Mouse (Mus musculus) lung, postnatal 25 days (tissue): ENCODE measurements around the gene Bank1.
"Not testable (repeated sequence)": the region's sequence is repeated elsewhere in the genome, so short reads cannot be mapped to it uniquely, and the experiment has no call there.

Experiments used
- DNase-seq: peaks from one replicate; pipeline ENCODE4 v3.0.0; 2022; ENCODE audit warnings: low spot score

Bank1 gene

GRCm38 (mm10) chr3:136325783-136326182 lies at the start of gene Bank1:
Bank1 (minus strand) TSS chr3:136326066.
- DNase-seq: peak; percentile 64

DNA sequence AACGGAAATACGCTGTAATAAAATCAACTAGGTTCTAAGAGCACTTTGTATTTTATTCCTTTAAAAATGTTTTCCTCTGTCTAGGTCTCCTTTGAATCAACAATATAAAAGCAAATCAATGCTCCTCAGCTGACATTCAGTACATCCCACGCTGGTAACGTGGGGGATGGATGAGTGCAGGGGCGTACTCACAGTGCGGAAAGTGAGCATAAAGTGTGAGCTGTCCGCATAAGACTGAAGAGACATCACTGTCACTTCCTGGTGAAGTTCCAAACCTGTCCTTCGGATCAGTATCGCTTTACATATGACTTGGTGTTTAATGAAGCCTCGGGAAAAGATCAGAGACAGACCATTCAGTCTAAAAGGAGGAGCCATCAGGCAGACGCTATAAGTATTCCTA lies 44.0 kb upstream of the Bank1 start:
- no peak for DNase-seq

DNA sequence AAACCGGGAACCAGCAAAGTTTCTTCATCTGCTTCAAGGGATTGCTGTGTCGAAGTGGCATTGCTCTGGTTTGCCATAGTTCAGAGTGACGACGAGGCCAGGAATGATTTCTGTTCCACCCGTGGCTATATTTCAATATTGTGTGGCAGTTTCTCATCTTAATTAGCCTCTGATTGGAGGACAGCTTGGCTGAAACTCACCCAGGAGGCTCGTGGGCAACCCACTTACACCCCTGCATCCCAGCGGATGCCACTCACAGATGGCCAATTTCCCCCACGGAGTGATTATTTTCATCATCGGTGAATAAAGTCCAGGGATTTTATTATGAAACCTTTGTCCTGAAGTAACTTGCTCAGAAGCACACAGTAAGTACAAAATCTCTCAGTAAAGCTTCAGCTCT lies 43.6 kb upstream of the Bank1 start:
- DNase-seq: no peak

- no peak for DNase-seq
Observed at GRCm38 (mm10) chr3:136368505-136368999, 42.7 kb upstream of the Bank1 start.

DNA sequence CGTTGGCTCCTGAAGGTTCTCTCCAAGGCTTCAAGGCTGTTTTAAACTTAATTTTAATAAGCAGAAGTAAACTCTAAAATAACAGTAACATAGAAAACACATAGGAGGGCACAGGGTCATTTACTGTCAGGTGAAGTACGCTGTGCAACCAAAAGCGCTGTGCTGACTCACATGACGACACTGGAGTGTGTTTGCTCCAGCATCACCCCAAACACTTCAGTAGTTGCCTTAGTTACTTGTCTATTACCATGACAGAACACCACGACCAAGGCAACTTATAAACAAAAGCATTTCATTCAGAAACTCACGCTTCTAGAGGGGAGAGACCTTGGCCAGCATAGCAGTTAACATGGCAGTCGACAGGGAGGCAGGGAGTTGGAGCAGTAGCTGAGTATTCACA lies 23.8 kb upstream of the Bank1 start:
- peak; percentile 1 for DNase-seq

DNA sequence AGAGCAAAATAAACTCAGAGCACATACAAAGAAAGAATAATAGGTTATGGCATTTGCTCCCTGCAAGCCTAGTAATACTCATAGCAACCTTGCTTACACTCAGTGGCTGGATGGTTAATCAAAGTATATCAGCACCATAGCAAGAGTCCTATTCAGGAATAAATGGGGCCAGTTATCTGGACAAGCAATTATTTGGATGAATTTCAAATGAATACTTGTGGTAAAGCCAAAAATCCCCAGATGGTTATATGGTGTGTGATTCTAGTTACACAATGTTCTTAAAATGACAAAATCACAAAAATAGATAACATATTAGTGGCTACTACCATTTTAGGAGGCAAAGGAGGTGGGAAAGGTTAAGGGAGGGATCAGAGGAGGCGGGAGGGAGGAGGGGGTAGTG lies 22.7 kb upstream of the Bank1 start:
- DNase-seq: no peak

- no peak for DNase-seq
Observed at GRCm38 (mm10) chr3:136347277-136347676, 21.4 kb upstream of the Bank1 start.

- no peak for DNase-seq
Observed at GRCm38 (mm10) chr3:136341911-136342310, 16.0 kb upstream of the Bank1 start.

GRCm38 (mm10) chr3:136339896-136340295 lies 14.0 kb upstream of the Bank1 start:
- DNase-seq: no peak

DNA sequence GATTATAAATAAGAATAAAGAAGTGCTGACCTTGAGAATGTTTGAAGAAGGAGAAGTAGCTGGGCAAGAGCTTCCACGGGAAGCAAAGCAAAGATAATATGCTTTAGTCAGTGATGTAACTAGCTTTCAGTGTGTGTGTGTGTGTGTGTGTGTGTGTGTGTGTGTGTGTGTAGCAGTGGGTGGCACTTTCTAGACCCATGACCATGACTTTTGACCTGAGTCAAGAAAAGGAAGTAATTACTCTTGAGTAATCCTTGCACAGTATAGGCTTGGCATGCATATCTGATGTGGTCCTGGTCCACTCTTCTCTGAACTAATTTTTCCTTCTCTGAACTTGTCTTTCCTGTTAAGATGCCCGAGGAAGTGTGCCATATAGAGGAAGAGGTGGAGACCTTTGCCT lies 5.3 kb upstream of the Bank1 start:
- DNase-seq: peak; percentile 42

- no peak for DNase-seq
Observed at GRCm38 (mm10) chr3:136330043-136330442, 4.2 kb upstream of the Bank1 start.

GRCm38 (mm10) chr3:136329133-136329532 lies 3.3 kb upstream of the Bank1 start:
- DNase-seq: no peak

DNA sequence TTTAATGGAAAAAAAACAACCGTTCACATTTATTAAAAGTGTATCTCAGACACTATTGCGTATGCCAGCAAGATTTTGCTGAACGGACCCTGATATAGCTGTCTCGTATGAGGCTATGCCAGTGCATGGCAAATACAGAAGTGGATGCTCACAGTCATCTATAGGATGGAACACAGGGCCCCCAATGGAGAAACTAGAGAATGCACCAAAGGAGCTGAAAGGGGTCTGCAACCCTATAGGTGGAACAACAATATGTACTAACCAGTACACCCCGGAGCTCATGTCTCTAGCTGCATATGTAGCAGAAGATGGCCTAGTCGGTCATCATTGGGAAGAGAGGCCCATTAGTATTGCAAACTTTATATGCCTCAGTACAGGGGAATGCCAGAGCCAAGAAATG lies 1.1 kb downstream of the Bank1 start:
- peak; percentile 5 for DNase-seq

DNA sequence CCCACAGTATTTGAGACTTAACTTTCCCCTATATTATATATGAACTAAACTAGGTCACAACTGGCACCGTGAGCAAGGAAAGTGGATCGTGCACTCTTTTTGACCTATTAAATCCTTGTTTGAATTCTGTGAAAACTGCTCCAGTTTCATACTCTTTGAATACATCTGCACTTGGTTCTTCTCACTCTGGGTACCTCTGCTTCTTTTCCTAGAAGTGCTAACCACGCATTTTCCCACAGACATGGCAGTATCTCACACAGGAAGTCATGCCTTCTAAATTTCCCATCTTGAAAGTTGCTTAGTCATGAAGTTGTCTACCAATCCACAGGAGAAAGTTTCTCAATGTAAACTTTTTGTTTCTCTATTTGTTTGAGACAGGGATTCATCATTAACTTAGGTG lies 3.9 kb downstream of the Bank1 start:
- DNase-seq: no peak

DNA sequence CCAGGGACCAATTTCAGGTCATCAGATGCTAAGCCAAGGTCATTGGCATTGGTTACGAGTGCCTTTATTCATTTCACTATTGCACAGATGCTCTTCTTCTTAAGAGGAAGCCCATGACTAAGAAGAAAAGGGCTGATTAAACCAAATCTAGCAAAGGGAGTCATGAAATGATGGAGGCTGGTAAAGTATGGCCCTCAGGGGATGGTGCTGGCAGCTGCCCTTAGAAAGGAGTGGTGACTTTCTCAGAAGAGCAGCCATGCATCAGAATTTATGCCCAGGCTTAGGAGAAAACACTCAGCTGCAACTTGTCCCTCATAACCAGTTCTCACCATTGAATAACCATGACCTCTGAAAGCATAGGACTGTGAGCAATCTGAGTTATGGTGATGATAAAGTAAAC lies 17.4 kb downstream of the Bank1 start:
- no peak for DNase-seq

DNA sequence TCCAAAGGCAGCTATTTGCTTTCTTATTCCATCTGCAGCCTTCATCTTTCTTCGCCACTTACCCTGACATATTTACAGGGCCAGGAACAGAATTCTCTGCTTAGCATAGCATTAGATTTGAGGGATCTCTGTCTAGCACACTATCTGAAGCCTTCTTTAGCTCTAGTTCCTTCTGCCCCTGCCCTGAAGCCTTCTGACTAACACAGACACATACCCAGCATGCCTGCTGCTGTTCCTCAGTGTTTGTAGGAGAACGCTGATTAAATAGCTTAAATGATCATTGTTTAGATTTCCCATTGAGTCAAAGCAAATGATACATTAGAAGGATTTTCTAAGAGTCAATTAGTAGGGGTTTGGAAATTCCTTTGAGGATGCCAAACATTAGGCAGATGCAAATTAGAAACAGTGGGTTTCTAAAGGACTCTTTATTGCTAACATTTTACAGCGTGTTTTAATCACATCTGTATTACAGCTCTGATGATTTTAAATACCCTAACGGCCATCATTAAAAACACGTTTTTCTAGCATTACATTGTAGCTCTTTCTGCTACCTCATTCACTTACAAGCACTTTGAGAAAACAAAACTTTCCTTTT lies 19.2 kb downstream of the Bank1 start:
- DNase-seq: no peak

- no peak for DNase-seq
Observed at GRCm38 (mm10) chr3:136302541-136302940, 23.3 kb downstream of the Bank1 start.

DNA sequence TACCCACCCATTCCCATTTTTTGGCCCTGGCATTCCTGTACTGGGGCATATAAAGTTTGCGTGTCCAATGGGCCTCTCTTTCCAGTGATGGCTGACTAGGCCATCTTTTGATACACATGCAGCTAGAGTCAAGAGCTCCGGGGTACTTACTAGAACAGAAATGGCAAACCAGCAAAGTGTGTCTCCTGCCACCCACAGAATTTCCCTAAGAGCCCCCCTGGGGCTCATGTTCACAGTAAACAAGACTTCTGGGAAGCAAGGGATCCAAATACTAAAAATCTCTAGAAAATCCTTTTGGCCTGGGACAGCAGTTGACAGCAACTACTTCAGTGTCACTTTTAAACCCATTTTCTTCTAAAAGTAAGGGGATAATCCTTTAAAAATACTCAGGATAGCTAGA lies 25.1 kb downstream of the Bank1 start:
- DNase-seq: not testable (repeated sequence)

DNA sequence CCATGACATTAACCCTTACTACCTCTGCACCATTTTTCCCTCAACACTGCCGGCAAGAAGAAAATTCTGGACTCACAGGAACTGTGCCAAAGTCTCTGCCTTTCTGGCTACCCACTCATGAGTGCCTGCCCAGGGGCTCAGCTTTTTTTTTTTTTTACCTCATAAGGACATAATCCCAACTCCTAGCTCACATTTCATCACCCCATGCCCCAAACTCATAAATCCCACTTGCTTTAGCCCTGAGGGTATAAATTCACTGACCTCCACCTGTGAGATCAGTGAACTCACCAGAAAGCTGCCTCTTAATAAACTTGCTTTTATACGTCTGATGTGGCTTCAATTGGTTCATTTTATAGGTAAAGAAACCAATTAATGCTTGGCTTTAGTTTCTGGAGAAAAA lies 28.5 kb downstream of the Bank1 start:
- no peak for DNase-seq

DNA sequence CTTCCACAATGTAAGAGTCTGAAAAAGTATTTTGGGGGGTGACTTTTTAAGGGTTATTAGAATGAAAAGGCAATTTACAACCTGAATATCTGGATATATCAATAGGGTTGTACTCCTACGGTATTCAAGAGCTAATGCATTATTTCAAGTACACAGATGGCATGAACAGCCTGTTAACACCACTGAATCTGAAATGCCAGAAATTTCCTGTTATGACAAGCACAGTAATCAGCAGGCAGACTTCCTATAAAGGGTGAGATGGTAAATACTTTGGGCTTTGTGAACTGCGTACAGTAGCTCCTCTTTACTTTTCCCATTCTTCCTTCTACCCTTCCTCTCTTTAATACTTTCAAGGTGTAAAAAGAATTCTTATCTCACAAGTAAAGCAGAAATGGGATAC lies 30.6 kb downstream of the Bank1 start:
- no peak for DNase-seq

GRCm38 (mm10) chr3:136287883-136288282 lies 38.0 kb downstream of the Bank1 start:
- no peak for DNase-seq

DNA sequence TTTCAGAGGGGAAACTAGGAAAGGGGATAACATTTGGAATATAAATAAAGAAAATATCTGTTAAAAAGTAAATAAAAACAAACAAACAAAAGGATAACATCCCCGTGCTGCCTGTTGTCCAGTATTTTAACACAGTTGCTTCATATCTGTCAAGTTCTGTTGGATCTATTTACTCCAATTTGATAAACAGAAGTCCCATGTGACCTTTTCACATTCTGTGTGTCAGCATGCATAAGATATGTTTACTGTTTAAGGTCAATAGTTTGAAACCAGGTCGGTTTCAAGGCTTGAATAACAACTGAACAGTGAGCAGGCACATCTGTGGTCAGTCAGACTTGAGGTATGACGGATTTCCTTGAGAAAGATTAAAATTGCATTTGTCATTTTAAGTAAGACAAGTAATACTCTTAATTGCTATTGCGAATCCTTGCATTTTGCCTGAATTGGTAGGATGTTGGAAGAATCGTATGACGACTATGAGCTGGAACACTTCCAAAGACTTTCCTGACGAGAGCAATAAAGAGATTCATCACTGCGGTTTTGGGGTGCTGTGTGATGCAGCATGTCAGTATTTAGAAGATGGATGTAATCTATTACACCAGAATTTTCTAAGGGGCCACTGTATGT lies 60.8 kb downstream of the Bank1 start:
- DNase-seq: no peak

DNA sequence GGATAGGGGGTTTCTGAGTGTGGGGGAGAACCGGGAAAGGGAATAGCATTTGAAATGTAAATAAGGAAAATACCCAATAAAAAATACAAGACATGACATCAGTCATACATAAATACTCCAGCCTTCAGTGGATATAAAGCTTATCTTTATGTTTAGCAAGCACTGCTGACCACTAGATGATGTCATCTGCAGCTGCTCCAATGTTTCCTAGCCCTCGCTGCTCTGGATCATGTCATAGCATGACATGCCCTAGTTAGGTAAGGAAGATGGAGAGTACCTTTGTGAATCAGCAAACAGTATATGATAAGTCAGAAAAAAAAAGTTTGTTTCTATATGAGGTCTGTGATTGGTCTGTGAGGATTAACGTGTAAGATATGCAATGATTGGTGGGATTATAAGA lies 68.1 kb downstream of the Bank1 start:
- no peak for DNase-seq

DNA sequence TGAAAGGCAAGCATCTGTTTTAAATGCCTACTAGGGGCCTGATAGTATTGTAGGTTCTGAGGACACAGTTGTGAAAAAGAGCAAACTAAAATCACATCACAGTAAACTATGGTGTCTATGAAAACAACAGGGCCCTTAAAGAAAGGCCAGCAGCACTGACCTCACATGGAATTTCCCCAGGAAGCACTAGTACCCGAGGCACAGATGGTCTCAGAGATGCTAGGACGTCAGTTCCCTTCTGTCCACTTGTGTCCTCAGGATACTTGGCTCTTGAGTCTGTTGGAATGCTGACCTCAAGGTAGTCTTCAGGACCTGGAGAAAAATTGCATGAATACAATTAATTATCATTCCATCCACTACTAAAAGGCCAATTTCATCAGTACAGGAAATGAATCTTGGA lies 71.2 kb downstream of the Bank1 start:
- DNase-seq: no peak
